Mouse (Mus musculus): ENCODE measurements around the gene Hepacam.

Gene Hepacam

GRCm38 (mm10) chr9:37433823-37434560, 66.8 kb downstream of the Hepacam start:
- no peak for DNase-seq (ENCODE audit: low spot score in 2 of 2)

- no peak for DNase-seq (ENCODE audit: low spot score in 2 of 2)
These were observed 67.8 kb downstream of the Hepacam start for GRCm38 (mm10) chr9:37434932-37435331.

GRCm38 (mm10) chr9:37435616-37436015, 68.5 kb downstream of the Hepacam start:
- DNase-seq (ENCODE audit: low spot score in 2 of 2), result no peak

Measured in frontal cortex, postnatal 14 days (tissue).